Mouse (Mus musculus): ENCODE results near the gene Tigit.

DNA sequence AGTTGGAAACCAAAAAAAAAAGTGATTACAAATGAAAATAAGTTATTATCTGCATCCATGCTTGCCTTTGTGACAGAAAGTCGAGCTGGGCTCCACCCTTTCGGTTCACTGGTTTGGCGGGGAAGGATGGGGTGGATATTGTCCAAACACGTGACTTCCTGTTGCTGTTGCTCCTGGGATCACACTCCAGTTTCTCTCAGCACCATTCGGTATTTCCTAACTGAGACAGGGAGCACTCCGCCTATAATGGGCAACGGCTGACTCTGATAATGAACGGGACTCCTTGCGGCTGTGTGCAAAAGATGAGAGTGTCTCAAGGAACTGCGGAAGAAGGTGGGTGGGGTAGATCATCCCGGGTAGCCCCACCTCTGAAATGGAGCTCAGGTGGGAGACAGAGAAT is 46.7 kb upstream of the Tigit start:
- TF ChIP-seq CTCF (IDR thresholded peaks at IDR 0.05) (no peak), EP300 (IDR thresholded peaks at IDR 0.05; ENCODE audit: insufficient read depth, low read depth, low read length) (0 out of 2 replicates have a peak, but pooled peaks have one; percentile 33)
